Mouse (Mus musculus) adrenal gland, postnatal 25 days (tissue): ENCODE data around the gene Col15a1. TPM values are rescaled to one million over a fixed set of nuclear protein-coding genes. Genes with fewer than 3 reads are reported as not detected.
A peak's percentile ranks its signal among the peaks of the same experiment; 100 is the strongest.

ENCODE experiments used
- DNase-seq: peaks from one replicate; pipeline ENCODE4 v3.0.0; 2021; ENCODE audit warnings: mixed read lengths
- total RNA-seq: library from RNA; stranded (reverse); gene quantifications from 2 replicates; pipeline ENCODE4 v1.2.3, GENCODE M21; 2021

The Col15a1 gene
- total RNA-seq, 1 experiment from 2014 or later, result 36.1 TPM

DNA sequence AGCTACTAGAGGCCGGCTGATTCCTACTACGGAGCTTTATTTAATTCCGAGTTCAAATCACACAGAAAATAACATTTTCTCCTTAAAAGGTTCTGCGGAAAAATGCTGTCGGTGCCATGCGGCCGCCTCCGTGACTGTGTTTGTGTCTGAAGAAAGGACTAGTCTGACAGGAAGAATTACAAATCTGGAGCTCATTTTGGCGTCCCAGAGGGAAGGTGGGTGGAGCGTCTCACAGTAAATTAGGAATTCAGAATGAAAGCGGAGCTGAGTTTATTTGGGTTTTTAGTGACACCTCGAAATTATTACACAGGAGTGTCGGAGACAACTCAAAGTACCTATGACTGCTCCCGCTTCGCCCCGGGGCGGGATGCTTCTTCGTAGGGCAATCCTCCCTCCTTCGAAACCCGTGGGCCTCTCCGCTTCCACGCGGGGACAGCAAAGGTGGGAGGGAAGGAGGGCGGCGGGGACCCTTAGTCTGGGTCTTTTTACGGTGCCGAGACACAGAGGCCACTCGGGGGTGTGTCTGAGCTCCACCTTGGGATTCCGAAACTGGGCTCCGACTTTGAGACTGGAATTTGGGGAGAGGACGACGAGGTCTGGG is 144.2 kb downstream of the Col15a1 start:
- peak; percentile 38 for DNase-seq

DNA sequence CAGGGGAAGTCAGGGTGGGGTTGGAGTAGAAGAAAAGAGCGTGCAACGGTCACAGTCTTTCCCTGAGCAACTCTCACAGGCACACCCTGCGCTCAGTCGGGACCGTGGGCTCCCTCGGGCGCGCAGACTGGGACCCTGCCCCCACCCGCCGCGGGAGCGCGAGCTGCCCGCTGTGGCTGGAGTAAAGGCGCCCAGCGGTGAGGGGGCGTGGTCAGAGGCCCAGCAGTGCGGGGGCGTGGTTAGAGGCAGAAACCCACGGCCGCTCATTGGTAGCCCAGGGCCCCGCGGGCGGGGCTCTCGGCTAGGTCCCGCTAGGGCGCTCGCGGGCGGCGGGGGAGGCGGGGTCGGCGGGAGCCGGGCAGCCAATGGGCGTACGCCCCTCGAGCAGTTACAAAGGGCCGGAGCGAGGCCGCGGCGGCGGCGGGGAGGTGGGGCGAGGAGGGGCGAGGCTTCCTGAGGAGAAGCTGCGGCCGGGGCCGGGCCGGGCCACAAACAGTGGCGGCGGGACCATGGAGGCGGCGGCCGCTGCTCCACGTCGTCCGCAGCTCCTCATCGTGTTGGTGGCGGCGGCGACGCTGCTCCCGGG is 144.9 kb downstream of the Col15a1 start, which contains the start of gene Tgfbr1:
TSS of gene Tgfbr1 (plus strand) at position 420 of the 586 bp plus-strand sequence.
- DNase-seq, result peak; percentile 100

DNA sequence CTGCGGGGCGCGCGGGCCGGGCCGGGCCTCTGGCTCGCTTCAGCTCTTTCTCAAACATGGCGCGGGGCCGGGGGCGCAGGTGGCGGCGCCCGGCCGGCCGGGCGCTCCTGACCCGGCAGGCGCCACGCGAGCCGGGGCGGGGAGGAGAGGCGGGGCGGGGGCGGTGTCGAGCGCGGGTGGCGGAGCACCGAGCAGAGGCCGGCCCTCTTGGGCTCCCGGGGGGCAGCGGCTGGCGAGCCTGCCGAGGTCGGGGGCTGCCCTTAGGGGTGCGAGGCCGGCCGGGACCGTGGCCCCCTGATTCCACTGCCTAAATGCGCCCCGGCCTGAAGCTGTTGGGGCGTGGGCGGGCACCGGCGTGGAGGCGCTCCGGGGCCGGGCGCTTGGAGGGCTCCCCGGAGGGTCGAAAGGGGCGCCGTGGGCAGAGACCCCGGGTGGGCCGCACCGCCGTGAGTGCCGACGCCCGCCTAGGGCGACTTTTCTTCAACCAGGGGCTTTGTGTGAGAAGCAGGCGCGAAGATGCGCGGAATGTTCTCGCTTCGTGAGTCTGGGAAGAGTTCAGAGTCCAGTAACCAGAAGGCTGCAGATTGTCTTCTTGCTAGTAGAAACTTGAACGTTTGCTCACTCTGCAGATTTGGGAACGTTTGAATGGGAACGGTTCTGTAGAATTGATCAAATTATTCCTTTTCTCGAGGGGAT is 145.6 kb downstream of the Col15a1 start:
- peak; percentile 83 for DNase-seq

DNA sequence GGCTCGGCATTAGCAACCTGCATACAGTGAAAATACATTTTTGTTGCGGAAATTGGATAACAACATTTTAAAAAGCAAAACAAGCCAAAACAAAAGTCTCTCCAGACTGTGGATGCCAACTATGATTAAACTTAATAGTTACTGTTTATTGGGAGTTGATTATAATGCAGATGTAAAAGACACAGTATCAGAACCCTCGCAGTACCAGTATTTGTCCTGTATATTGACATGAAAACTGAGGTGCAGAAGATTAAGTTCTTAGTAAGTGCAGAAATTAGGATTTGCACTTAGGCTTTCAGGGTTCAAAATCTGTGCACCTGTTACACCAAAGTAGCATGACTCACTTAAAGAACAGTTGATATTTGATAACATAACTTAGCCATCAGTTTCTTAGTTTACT is 146.3 kb downstream of the Col15a1 start:
- no peak for DNase-seq

DNA sequence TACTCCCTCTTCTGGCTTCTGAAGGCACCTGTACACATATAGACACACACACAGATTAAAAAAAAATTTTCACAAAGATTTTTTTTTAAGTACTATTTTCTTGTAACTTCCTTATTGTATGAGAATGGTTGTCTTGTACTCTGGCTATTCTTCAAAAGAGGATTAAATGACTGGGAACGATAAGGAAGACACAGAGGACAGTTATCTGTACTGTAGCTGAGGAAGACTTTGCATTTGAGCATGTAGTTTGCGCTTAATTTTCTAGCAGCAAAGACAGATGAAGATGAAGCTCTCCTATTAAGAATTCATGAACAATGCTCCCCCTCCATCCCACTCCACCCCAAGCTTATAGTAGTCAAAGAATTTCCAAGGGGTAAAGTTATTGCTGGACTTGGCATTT is 154.7 kb downstream of the Col15a1 start:
- no peak for DNase-seq

Other genes with a start within 250 kb of the Col15a1 start
- gene Gabbr2, start 216.3 kb upstream of the Col15a1 start, total RNA-seq, result 0.27 TPM in 1 of 2 replicates, not detected in the other
- 5.6 and 6.8 TPM in 2 replicates for gene Anks6, start 150.7 kb upstream of the Col15a1 start, total RNA-seq
- gene Galnt12, start 116.3 kb upstream of the Col15a1 start, total RNA-seq, result 0.67 and 1.4 TPM in 2 replicates
- 36.7 and 40.3 TPM in 2 replicates for gene Tgfbr1, start 145.1 kb downstream of the Col15a1 start, total RNA-seq